Mouse (Mus musculus): ENCODE measurements around the gene Rassf3. TPM values are rescaled to one million over a fixed set of nuclear protein-coding genes. Genes with fewer than 3 reads are reported as not detected.

Gene Rassf3
- total RNA-seq, 2 experiments from 2014 or later: 8.8 to 9.3 TPM

DNA sequence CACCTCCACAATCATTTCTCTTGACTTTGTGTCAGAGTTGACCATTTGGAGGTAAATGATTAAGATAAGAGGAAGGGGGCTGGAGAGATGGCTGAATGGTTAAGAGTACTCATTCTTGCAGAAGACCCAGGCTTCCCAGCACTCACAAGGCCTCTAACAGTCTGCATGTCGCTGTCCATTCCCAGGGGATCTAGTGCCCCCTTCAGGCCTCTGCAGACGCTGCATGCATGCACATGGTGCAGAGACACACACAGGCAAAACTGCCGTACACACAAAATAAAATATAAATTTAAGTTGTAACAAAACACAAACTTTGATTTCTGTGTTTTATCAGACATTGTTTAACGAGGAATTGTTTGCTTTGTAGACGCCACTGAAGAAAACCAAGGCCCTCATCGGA lies 105.4 kb downstream of the Rassf3 start:
- no peak overlapping the region for H3K27ac ChIP-seq
- peak; percentile 70 for TF ChIP-seq CTCF (conservative IDR thresholded peaks at IDR 0.05)

DNA sequence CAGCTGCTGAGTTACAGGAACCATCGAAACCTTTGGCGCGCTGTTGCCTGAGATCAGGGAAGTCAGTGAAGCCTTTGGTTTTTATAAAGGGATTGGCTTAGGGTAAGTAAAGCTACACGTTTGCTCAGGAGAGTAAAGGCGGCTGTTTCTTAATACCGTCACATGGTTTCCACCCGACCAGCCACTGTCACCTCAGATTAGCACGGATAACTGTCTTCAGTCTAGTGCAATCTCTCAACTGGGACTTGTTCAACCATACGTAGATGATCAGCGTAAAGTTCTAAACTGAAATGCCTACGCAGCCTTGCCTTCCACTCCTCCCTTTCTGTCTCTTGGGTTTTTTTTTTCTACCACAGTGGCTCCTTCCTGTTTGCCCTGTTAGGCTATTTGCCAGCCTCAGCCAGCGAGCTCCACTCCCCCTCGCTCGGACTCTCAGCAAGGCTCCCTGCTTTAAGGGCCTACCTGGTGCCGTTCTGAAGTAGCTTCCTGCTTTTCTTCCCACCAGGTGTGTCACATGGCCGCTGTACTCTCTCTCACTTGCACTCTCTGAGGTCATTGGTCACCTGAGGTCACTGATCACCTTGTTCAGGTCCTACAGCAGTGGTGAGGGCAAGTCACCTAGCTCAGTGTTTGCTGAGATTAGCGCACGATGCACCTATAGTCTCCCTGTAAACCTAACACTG lies 107.2 kb downstream of the Rassf3 start:
- TF ChIP-seq CTCF (conservative IDR thresholded peaks at IDR 0.05): no peak
- no peak for DNase-seq (ENCODE audit: low spot score in 2 of 2)
- Histone ChIP-seq H3K27ac (no peak overlapping the region), H3K4me3 (no peak overlapping the region)

More for the DNA sequence above, 105.4 kb downstream of the Rassf3 start:
- DNase-seq (ENCODE audit: low spot score in 2 of 2): no peak
- H3K4me3 ChIP-seq: no peak overlapping the region

DNA sequence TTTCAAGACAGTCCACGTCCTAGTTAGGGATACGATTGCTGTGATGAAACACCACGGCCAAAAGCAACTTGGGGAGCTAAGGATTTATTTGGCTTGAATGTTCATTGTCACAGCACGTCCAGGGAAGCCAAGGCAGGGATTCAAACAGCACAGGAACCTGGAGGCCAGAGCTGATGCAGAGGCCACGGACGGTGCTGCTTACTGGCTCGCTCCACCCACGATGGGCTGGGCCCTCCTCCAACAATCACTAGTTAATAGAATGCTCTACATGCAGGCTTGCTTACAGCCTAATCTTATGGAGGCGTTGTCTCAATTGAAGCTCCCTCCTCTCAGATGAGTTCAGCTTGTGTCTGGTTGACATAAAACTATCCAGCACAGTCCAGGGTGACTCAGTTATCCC lies 108.4 kb downstream of the Rassf3 start:
- Histone ChIP-seq H3K4me3 (no peak overlapping the region), H3K27ac (no peak overlapping the region)
- DNase-seq (ENCODE audit: low spot score in 2 of 2): no peak
- TF ChIP-seq CTCF (conservative IDR thresholded peaks at IDR 0.05): no peak

DNA sequence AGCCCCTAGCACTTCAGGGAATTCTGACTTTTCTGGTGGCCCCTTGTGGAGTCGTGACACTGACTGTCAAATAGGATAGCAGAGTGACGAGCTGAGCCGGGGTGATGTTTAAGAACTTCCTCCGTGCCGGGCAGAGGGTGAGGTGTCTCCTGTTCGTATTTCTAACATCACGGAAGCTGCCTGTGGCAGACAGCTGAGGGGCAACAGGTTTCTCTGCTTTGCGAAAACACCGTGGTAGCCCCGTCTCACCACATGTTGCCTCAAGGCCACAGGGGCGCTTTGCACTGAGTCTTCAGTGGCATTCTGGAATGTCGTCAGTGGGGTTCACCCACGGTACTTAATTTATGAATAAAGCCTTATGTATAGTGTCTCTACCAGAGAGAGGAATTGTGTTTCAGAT lies 108.9 kb downstream of the Rassf3 start:
- Histone ChIP-seq H3K27ac (no peak overlapping the region), H3K4me3 (no peak overlapping the region; the same call in 1 of the 2 replicates)
- TF ChIP-seq CTCF (conservative IDR thresholded peaks at IDR 0.05): no peak
- DNase-seq (ENCODE audit: low spot score in 2 of 2): no peak

DNA sequence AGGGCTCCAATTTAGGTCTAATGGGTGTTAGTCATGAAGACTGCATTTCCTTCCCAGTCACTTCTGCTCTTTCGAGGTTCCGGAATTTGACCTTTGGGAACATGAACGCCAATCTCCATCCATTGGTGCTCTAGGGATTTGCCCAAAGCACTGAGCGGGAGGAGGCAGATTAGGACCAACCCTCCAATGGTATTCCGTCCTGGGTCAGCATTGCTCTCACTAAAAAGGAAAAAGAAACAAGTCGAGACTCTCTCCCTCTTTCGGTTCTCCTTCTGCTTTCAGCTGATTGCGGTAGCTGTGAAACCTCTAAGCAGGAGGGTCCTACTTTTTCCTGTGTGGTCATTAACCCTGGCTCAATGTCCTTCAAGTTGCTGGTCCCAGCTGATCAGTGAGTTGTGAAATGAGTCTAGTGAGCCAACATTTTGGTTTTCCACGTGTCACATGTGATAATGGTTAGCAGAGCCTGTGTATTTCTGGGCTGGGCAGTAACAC lies 110.3 kb downstream of the Rassf3 start:
- no peak for TF ChIP-seq CTCF (conservative IDR thresholded peaks at IDR 0.05)
- H3K27ac ChIP-seq: peak overlapping the region; percentile 94
- DNase-seq (ENCODE audit: low spot score in 2 of 2): no peak
- H3K4me3 ChIP-seq: peak overlapping the region; percentile 66

DNA sequence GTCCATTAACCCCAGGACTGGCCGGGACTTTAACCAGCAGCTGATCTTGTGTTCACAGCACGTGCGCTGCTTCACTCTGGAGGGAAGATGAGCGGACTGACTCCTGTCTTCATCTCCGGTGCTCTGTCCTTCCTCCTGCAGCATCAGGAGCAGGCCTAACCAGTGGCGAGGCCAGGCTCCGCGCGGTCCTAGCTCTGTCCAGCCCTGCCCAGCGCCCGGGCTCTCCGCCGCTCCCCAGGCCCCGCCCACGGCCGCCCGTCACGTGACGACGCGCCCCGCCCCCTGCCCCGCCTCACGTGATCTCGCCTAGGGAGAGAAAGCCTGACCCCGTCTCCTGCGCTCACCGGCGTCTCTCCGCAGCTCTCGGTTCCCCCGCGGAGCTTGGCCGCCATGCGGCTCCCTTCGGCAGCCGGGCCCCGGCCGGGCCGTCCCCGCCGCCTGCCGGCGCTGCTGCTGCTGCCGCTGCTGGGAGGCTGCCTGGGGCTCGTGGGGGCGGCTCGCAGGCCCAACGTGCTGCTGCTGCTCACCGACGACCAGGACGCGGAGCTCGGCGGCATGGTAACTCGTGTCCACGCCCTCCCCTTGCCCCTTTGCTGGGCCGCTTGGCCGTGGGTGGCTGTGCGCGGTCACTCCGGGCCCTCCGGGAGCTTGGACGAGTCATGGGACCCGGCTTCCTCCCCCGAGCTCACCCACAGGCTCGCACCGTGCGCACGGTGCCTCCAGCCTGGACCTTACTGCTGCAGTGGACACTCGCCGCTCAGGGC lies 111.2 kb downstream of the Rassf3 start, which contains the start of gene Gns:
Gene Gns (plus strand): TSS at position 290 of the 764 bp plus-strand sequence.
- DNase-seq (ENCODE audit: low spot score in 2 of 2): peak; percentile 72 to 83
- H3K4me3 ChIP-seq: peak within 1 kb of the TSS; percentile 66
- peak within 1 kb of the TSS; percentile 94 for H3K27ac ChIP-seq
- TF ChIP-seq CTCF (conservative IDR thresholded peaks at IDR 0.05): peak; percentile 38; the same call in 1 of the 2 replicates

DNA sequence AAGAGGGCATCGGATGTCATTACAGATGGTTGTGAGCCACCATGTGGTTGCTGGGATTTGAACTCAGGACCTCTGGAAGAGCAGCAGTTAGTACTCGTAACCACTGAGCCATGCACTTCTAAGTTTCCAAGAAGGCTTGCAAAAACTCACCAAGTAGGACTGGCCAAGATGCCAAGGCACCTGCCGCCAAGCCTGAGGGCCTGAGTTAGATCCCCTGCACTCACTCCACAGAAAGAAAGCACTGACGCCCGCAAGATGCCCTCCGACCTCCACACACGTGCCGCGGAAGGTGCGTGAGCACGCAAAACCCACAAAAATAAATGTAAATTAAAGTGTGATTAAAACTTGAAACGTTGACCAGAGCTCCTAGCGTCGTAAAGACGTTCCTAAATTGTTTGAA lies 111.8 kb downstream of the Rassf3 start:
- peak overlapping the region; percentile 66 for H3K4me3 ChIP-seq
- no peak for DNase-seq (ENCODE audit: low spot score in 2 of 2)
- peak overlapping the region; percentile 94 for H3K27ac ChIP-seq
- TF ChIP-seq CTCF (conservative IDR thresholded peaks at IDR 0.05): no peak

DNA sequence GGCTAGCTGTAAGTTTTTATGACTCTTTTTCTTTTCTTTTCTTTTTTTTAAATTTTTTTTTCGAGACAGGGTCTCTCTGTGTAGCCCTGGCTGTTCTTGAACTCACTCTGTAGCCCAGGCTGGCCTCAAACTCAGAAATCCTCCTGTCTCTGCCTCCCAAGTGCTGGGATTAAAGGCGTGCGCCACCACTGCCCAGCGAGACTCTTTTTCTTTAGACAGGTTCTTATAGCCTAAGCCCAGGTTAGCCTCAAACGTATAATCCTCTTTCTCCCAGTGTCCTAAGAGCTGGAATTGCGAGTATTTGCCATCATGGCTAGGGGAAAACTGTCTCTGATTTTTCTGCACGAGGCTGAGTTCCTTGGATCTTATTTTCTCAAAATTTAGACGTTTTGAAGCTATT lies 112.9 kb downstream of the Rassf3 start:
- TF ChIP-seq CTCF (conservative IDR thresholded peaks at IDR 0.05): no peak
- no peak overlapping the region for H3K27ac ChIP-seq
- no peak overlapping the region for H3K4me3 ChIP-seq
- no peak for DNase-seq (ENCODE audit: low spot score in 2 of 2)

DNA sequence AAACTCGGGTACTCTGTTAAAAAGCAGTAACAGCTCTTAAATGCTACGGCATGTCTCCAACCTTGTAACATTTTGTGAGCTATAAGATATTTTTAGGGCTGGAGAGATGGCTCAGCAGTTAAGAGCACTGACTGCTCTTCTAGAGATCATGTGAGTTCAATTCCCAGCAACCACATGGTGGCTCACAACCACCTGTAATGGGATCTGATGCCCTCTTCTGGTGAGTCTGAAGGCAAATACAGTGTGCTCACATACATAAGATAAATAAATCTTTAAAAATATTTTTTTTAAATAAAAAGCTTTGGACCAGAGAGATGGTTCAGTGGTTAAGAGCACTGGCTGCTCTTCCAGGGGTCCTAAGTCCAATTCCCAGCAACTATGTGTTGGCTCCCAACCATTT lies 115.8 kb downstream of the Rassf3 start:
- no peak for DNase-seq (ENCODE audit: low spot score in 2 of 2)
- TF ChIP-seq CTCF (conservative IDR thresholded peaks at IDR 0.05): no peak

More for the DNA sequence above, 115.8 kb downstream of the Rassf3 start:
- no peak overlapping the region for H3K27ac ChIP-seq
- H3K4me3 ChIP-seq: no peak overlapping the region

Other genes starting within 250 kb of the Rassf3 start
- gene Tbc1d30, start 125.1 kb downstream of the Rassf3 start, total RNA-seq (2021): 10 to 100 TPM; 37.0 to 37.2 TPM
- 10 to 100 TPM; 78.8 to 83.5 TPM for gene Gns, start 111.3 kb downstream of the Rassf3 start, total RNA-seq (2021)
- 10 to 100 TPM; 49.3 to 55.6 TPM for gene Tbk1, start 110.4 kb upstream of the Rassf3 start, total RNA-seq (2021)
- 10 to 100 TPM; 70.0 to 71.6 TPM for gene Xpot, start 150.0 kb upstream of the Rassf3 start, total RNA-seq (2021)
- gene D930020B18Rik, start 165.2 kb upstream of the Rassf3 start, total RNA-seq (2021): under 1 TPM in 1 of 2 experiments, not detected in 1; 0.54 TPM

All from layer of hippocampus, adult 2 months (tissue).